Mouse (Mus musculus): ENCODE results near the gene Setd7. TPM values are rescaled to one million over a fixed set of nuclear protein-coding genes. Genes with fewer than 3 reads are reported as not detected.

Setd7 gene
- total and polyA plus RNA-seq, 3 experiments: 11.3 to 37.9 (median 15.3) TPM

GRCm38 (mm10) chr3:51486491-51487195 is 74.0 kb downstream of the Setd7 start:
- H3K9me3 ChIP-seq (replicated peaks; ENCODE audit: insufficient read depth, low read length): no peaks in the 10 kb centered on the region
- peaks cover 6% of the 10 kb centered on the region for H3K79me2 ChIP-seq (ENCODE audit: control insufficient read depth, insufficient read depth, low read length, poor library complexity)
- H3K27ac ChIP-seq (ENCODE audit: control insufficient read depth, low read depth, low read length): no peak overlapping the region
- no peak overlapping the region for H3K9ac ChIP-seq (ENCODE audit: control insufficient read depth, low read depth, low read length, poor library complexity, severe bottlenecking)
- H3K27me3 ChIP-seq (ENCODE audit: control insufficient read depth in 1 of 2, insufficient read depth in 2 of 2, low read length in 2 of 2): no peaks in the 10 kb centered on the region
- peaks cover 0 to 7% of the 10 kb centered on the region in 2 experiments; a peak in 2 of 4 replicates for H3K36me3 ChIP-seq (ENCODE audit: control insufficient read depth in 1 of 2, insufficient read depth in 2 of 2, low read length in 2 of 2)
- no peak for DNase-seq (ENCODE audit: low read depth, low spot score)
- H3K4me1 ChIP-seq (ENCODE audit: control insufficient read depth in 1 of 2, insufficient read depth in 2 of 2, low read length in 2 of 2): peaks cover 0 to 3% of the 10 kb centered on the region in 2 experiments; a peak in 1 of 4 replicates
- no peak overlapping the region for H3K4me3 ChIP-seq (ENCODE audit: control insufficient read depth in 1 of 2, insufficient read depth in 1 of 2, low read depth in 2 of 2, low read length in 2 of 2)
- TF ChIP-seq GABPA (IDR thresholded peaks at IDR 0.05; ENCODE audit: low read depth, low read length): no peak
- TF ChIP-seq MAFK (IDR thresholded peaks at IDR 0.05; ENCODE audit: borderline replicate concordance, low read depth, low read length): no peak
- no peak for TF ChIP-seq MYB (IDR thresholded peaks at IDR 0.05; ENCODE audit: low read depth, low read length)
- TF ChIP-seq USF2 (IDR thresholded peaks at IDR 0.05; ENCODE audit: borderline replicate concordance in 1 of 2, insufficient read depth in 1 of 2, low read depth in 1 of 2, low read length in 2 of 2): no peak
- TF ChIP-seq RAD21 (IDR thresholded peaks at IDR 0.05; ENCODE audit: low read depth, low read length): no peak
- no peak for TF ChIP-seq CTCF (IDR thresholded peaks at IDR 0.05 in 2 of 3, conservative IDR thresholded peaks at IDR 0.05 in 1 of 3; ENCODE audit: control insufficient read depth in 1 of 3, insufficient read depth in 1 of 3, low read depth in 2 of 3, low read length in 3 of 3, poor library complexity in 1 of 3, severe bottlenecking in 1 of 3)
- TF ChIP-seq MYC (IDR thresholded peaks at IDR 0.05; ENCODE audit: low read depth, low read length): no peak
- TF ChIP-seq TBP (IDR thresholded peaks at IDR 0.05; ENCODE audit: low read depth, low read length): no peak
- no peak for TF ChIP-seq ZNF384 (IDR thresholded peaks at IDR 0.05; ENCODE audit: low read depth, low read length)
- TF ChIP-seq ZKSCAN1 (IDR thresholded peaks at IDR 0.05; ENCODE audit: low read depth, low read length): no peak
- no peak for TF ChIP-seq RCOR1 (IDR thresholded peaks at IDR 0.05; ENCODE audit: low read depth, low read length)
- no peak for TF ChIP-seq ZC3H11A (IDR thresholded peaks at IDR 0.05; ENCODE audit: low read depth, low read length)
- no peak for TF ChIP-seq NRF1 (IDR thresholded peaks at IDR 0.05; ENCODE audit: insufficient read depth, low read depth, low read length, poor library complexity, severe bottlenecking)
- TF ChIP-seq MAX (IDR thresholded peaks at IDR 0.05; ENCODE audit: low read length): no peak
- TF ChIP-seq MAZ (IDR thresholded peaks at IDR 0.05; ENCODE audit: low read depth, low read length): no peak
- no peak for TF ChIP-seq SIN3A (IDR thresholded peaks at IDR 0.05; ENCODE audit: low read length)
- no peak for TF ChIP-seq HCFC1 (IDR thresholded peaks at IDR 0.05; ENCODE audit: low read depth, low read length)

- no peaks in the 10 kb centered on the region for H3K27me3 ChIP-seq (ENCODE audit: control insufficient read depth in 1 of 2, insufficient read depth in 2 of 2, low read length in 2 of 2)
- no peak overlapping the region for H3K27ac ChIP-seq (ENCODE audit: control insufficient read depth, low read depth, low read length)
- peaks cover 0 to 7% of the 10 kb centered on the region in 2 experiments; a peak in 2 of 4 replicates for H3K36me3 ChIP-seq (ENCODE audit: control insufficient read depth in 1 of 2, insufficient read depth in 2 of 2, low read length in 2 of 2)
- H3K9me3 ChIP-seq (replicated peaks; ENCODE audit: insufficient read depth, low read length): no peaks in the 10 kb centered on the region
- H3K9ac ChIP-seq (ENCODE audit: control insufficient read depth, low read depth, low read length, poor library complexity, severe bottlenecking): no peak overlapping the region
- H3K79me2 ChIP-seq (ENCODE audit: control insufficient read depth, insufficient read depth, low read length, poor library complexity): peaks cover 6% of the 10 kb centered on the region
- no peak for DNase-seq (ENCODE audit: low read depth, low spot score)
- no peak for TF ChIP-seq MXI1 (IDR thresholded peaks at IDR 0.05; ENCODE audit: low read depth, low read length)
- TF ChIP-seq RAD21 (IDR thresholded peaks at IDR 0.05; ENCODE audit: low read depth, low read length): no peak
- TF ChIP-seq GABPA (IDR thresholded peaks at IDR 0.05; ENCODE audit: low read depth, low read length): no peak
- TF ChIP-seq BHLHE40 (IDR thresholded peaks at IDR 0.05; ENCODE audit: borderline replicate concordance, low read depth, low read length): no peak
- no peak for TF ChIP-seq MEF2A (IDR thresholded peaks at IDR 0.05; ENCODE audit: extremely low read depth, insufficient replicate concordance, low read depth, low read length, poor library complexity, severe bottlenecking)
- no peak for TF ChIP-seq POLR2AphosphoS5 (IDR thresholded peaks at IDR 0.05; ENCODE audit: borderline replicate concordance, low read depth, low read length)
- no peak for TF ChIP-seq POLR2A (IDR thresholded peaks at IDR 0.05; ENCODE audit: control insufficient read depth in 1 of 2, insufficient read depth in 1 of 2, low read depth in 1 of 2, low read length in 2 of 2, poor library complexity in 1 of 2)
- no peak for TF ChIP-seq USF2 (IDR thresholded peaks at IDR 0.05; ENCODE audit: borderline replicate concordance in 1 of 2, insufficient read depth in 1 of 2, low read depth in 1 of 2, low read length in 2 of 2)
- TF ChIP-seq KAT2A (conservative IDR thresholded peaks at IDR 0.05; ENCODE audit: low read depth, low read length): no peak
- TF ChIP-seq ZC3H11A (IDR thresholded peaks at IDR 0.05; ENCODE audit: low read depth, low read length): no peak
- no peak for TF ChIP-seq SMC3 (IDR thresholded peaks at IDR 0.05; ENCODE audit: low read depth, low read length)
- TF ChIP-seq UBTF (IDR thresholded peaks at IDR 0.05; ENCODE audit: borderline replicate concordance, insufficient read depth, low read depth, low read length): no peak
- TF ChIP-seq NELFE (IDR thresholded peaks at IDR 0.05; ENCODE audit: low read depth, low read length): no peak
- no peak for TF ChIP-seq EP300 (IDR thresholded peaks at IDR 0.05; ENCODE audit: low read depth in 1 of 2, low read length in 2 of 2)
- no peak for TF ChIP-seq TCF12 (IDR thresholded peaks at IDR 0.05; ENCODE audit: low read depth, low read length)
- H3K4me1 ChIP-seq (ENCODE audit: control insufficient read depth in 1 of 2, insufficient read depth in 2 of 2, low read length in 2 of 2): peaks cover 0 to 3% of the 10 kb centered on the region in 2 experiments; a peak in 1 of 4 replicates
- H3K4me3 ChIP-seq (ENCODE audit: control insufficient read depth in 1 of 2, insufficient read depth in 1 of 2, low read depth in 2 of 2, low read length in 2 of 2): no peak overlapping the region; a peak in 1 of 4 replicates
These were observed 75.3 kb downstream of the Setd7 start for GRCm38 (mm10) chr3:51485347-51485746.
